Mouse (Mus musculus) heart, adult 9 months (tissue): ENCODE results near the gene Gabbr2.

Experiments
- DNase-seq, 2 experiments: peaks; one replicate each; pipeline ENCODE4 v3.0.0; 2022; ENCODE audit warnings: low spot score in 2 of 2

Gene Gabbr2

GRCm38 (mm10) chr4:46915934-46916333 is 75.7 kb downstream of the Gabbr2 start:
- DNase-seq = no peak

- no peak for DNase-seq
Observed at GRCm38 (mm10) chr4:46915476-46915875, 76.2 kb downstream of the Gabbr2 start.

- no peak for DNase-seq
Observed at GRCm38 (mm10) chr4:46914606-46915005, 77.1 kb downstream of the Gabbr2 start.

- DNase-seq = no peak
Observed at GRCm38 (mm10) chr4:46906036-46906691, 85.5 kb downstream of the Gabbr2 start.

- no peak for DNase-seq
Observed at GRCm38 (mm10) chr4:46905152-46905551, 86.5 kb downstream of the Gabbr2 start.

GRCm38 (mm10) chr4:46904129-46904528 is 87.5 kb downstream of the Gabbr2 start:
- DNase-seq = no peak

- DNase-seq = no peak
Observed at GRCm38 (mm10) chr4:46898546-46898945, 93.1 kb downstream of the Gabbr2 start.

GRCm38 (mm10) chr4:46897634-46898399 is 93.9 kb downstream of the Gabbr2 start:
- DNase-seq = no peak

- DNase-seq = no peak
Observed at GRCm38 (mm10) chr4:46894144-46894543, 97.5 kb downstream of the Gabbr2 start.

- DNase-seq = no peak
Observed at GRCm38 (mm10) chr4:46889175-46889574, 102.5 kb downstream of the Gabbr2 start.

- no peak for DNase-seq
Observed at GRCm38 (mm10) chr4:46885627-46886383, 105.9 kb downstream of the Gabbr2 start.

- no peak for DNase-seq
Observed at GRCm38 (mm10) chr4:46884132-46884531, 107.5 kb downstream of the Gabbr2 start.

- DNase-seq = no peak
Observed at GRCm38 (mm10) chr4:46883546-46883945, 108.1 kb downstream of the Gabbr2 start.

- no peak for DNase-seq
Observed at GRCm38 (mm10) chr4:46883047-46883446, 108.6 kb downstream of the Gabbr2 start.

GRCm38 (mm10) chr4:46881271-46881670 is 110.4 kb downstream of the Gabbr2 start:
- no peak for DNase-seq

GRCm38 (mm10) chr4:46879943-46880342 is 111.7 kb downstream of the Gabbr2 start:
- no peak for DNase-seq

GRCm38 (mm10) chr4:46872750-46873149 is 118.9 kb downstream of the Gabbr2 start:
- no peak for DNase-seq

- no peak for DNase-seq
Observed at GRCm38 (mm10) chr4:46870157-46870556, 121.5 kb downstream of the Gabbr2 start.

GRCm38 (mm10) chr4:46869380-46869779 is 122.3 kb downstream of the Gabbr2 start:
- no peak for DNase-seq

- DNase-seq = no peak
Observed at GRCm38 (mm10) chr4:46868921-46869320, 122.8 kb downstream of the Gabbr2 start.

GRCm38 (mm10) chr4:46868181-46868580 is 123.5 kb downstream of the Gabbr2 start:
- no peak for DNase-seq

GRCm38 (mm10) chr4:46867779-46868178 is 123.9 kb downstream of the Gabbr2 start:
- no peak for DNase-seq

GRCm38 (mm10) chr4:46866070-46866469 is 125.6 kb downstream of the Gabbr2 start:
- DNase-seq = no peak
